In the genomic region with DNA sequence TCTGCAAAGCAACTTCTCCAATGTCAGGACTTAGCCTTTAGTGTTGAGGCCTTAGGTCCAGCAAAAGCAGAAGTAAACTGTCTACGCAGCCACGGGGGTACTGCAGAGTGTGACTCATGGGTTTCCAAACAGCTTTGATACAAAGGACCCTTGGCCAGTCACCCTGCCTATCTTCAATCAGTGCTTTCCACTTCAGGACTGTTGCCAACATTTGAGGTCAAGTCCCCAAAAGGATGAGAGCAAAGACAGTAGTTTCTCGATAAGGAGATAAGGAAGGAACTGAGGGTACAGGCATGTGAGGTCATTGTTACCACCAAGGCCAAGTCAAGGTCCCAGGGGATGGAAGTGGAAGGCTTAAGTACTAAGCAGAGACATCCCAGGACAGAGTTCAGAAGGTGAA, we compare ENCODE assay signal across 12 mouse cellular contexts. TPM values are rescaled to one million over a fixed set of nuclear protein-coding genes. Genes with fewer than 3 reads are reported as not detected.
A peak's percentile ranks its signal among the peaks of the same experiment; 100 is the strongest.
DNase-seq lines count a peak whose midpoint lies in the region; ATAC-seq and TF ChIP-seq lines count a peak whose summit lies in the region.
"Had no signal": no experiment of that assay in that cellular context is flagged by ENCODE, and none has a peak within 500 bp of the region (broad histone marks: within the 10 kb centered on the region; RNA-seq: fewer than 3 reads in every experiment).

No protein-coding gene starts in this region.

- no peak overlapping the region for H3K9ac ChIP-seq in heart, embryonic 12.5 days
- H3K9ac ChIP-seq: limb, embryonic 13.5 days had no signal

- H3K36me3 ChIP-seq in heart, embryonic 12.5 days = no peaks in the 10 kb centered on the region
- H3K36me3 ChIP-seq: limb, embryonic 13.5 days had no signal

- TF ChIP-seq CTCF in bone marrow macrophage, adult 2 months (IDR thresholded peaks at IDR 0.05; ENCODE audit: low read depth, low read length) = no peak

- no peak overlapping the region for H3K4me2 ChIP-seq in heart, embryonic 12.5 days
- H3K4me2 ChIP-seq: limb, embryonic 13.5 days had no signal

- H3K9me3 ChIP-seq in heart, embryonic 12.5 days (replicated peaks) = no peaks in the 10 kb centered on the region
- H3K9me3 ChIP-seq: limb, embryonic 13.5 days had no signal

- H3K4me3 ChIP-seq in heart, embryonic 12.5 days = no peak overlapping the region
- no peak overlapping the region for H3K4me3 ChIP-seq in bone marrow macrophage, adult 2 months (ENCODE audit: insufficient read depth, low read length)
- H3K4me3 ChIP-seq: limb, embryonic 13.5 days had no signal

- H3K27ac ChIP-seq in heart, embryonic 12.5 days (ENCODE audit: poor library complexity, severe bottlenecking) = no peak overlapping the region
- peak overlapping the region; percentile 61 for H3K27ac ChIP-seq in bone marrow macrophage, adult 2 months (ENCODE audit: insufficient read depth, low read depth, low read length)
- H3K27ac ChIP-seq: limb, embryonic 13.5 days had no signal

- peaks cover 6% of the 10 kb centered on the region; the same call in 1 of the 2 replicates for H3K27me3 ChIP-seq in heart, embryonic 12.5 days (replicated peaks)
- H3K27me3 ChIP-seq: limb, embryonic 13.5 days had no signal

- 48% methylated on average over 3 of the region's 3 CpGs for WGBS in heart, embryonic 12.5 days

- no peak for TF ChIP-seq POLR2A in bone marrow macrophage, adult 2 months (IDR thresholded peaks at IDR 0.05; ENCODE audit: borderline replicate concordance, low read depth, low read length)

- DNase-seq in heart, adult 18-20 months = peak; percentile 49 to 54
- DNase-seq in 416B (ENCODE audit: low read depth) = peak; percentile 88
- peak; percentile 71 for DNase-seq in lung, postnatal 36 days
- no peak for DNase-seq in right cerebral cortex, postnatal 36 days (ENCODE audit: low spot score in 2 of 2)
- no peak for DNase-seq in left cerebral cortex, adult 18-20 months (ENCODE audit: low spot score in 2 of 2)
- DNase-seq: embryo, embryonic 11 days; layer of hippocampus, adult 9-11 months; spleen, adult 18-20 months had no signal

- ATAC-seq in heart, embryonic 12.5 days (ENCODE audit: insufficient number of reproducible peaks, low FRiP score) = no peak
- ATAC-seq: hindbrain, embryonic 16.5 days had no signal

- 0 out of 2 replicates have a peak, but pooled peaks cover 2% of the 10 kb centered on the region for H3K4me1 ChIP-seq in heart, embryonic 12.5 days (replicated peaks)
- peaks cover 13% of the 10 kb centered on the region for H3K4me1 ChIP-seq in bone marrow macrophage, adult 2 months (ENCODE audit: control insufficient read depth, insufficient read depth, low read length)

RNA-seq across cellular contexts. Expression of a gene that starts 2.3 kb away (rescaled TPM):
- 1 to 10 TPM; 1.3 to 2.5 TPM for total RNA-seq in heart, adult 18-20 months (2021)
- 0.15 and 0.41 TPM in 2 replicates for polyA plus RNA-seq in heart, embryonic 12.5 days (2016; fragmentation: Nextera tagmentation; extraction: Ambion mirVana)
- polyA plus RNA-seq in bone marrow macrophage, adult 2 months (2012; ENCODE audit: insufficient read depth, insufficient read length, missing spikeins) = not detected in 2 replicates
- total RNA-seq in left cerebral cortex, adult 18-20 months (2021) = under 1 TPM; 0.26 to 0.45 TPM

RNA-seq across cellular contexts. Expression of a gene that starts 40.0 kb away (rescaled TPM):
- 1 to 10 TPM; 1.0 to 4.1 TPM for total RNA-seq in heart, adult 18-20 months (2021)
- 0.84 and 0.96 TPM in 2 replicates for polyA plus RNA-seq in heart, embryonic 12.5 days (2016; fragmentation: Nextera tagmentation; extraction: Ambion mirVana)
- polyA plus RNA-seq in bone marrow macrophage, adult 2 months (2012; ENCODE audit: insufficient read depth, insufficient read length, missing spikeins) = 66.3 and 69.9 TPM in 2 replicates
- 1 to 10 TPM; 1.6 to 1.7 TPM for total RNA-seq in left cerebral cortex, adult 18-20 months (2021)

Comparison
In these comparisons a context has a peak if more than half of its experiments do, and no peak if none do; other contexts are left out.
1. DNase-seq: peak in heart, adult 18-20 months (2 of 2), 416B (single experiment) and lung, postnatal 36 days (single experiment); none in right cerebral cortex, postnatal 36 days (0 of 2) and left cerebral cortex, adult 18-20 months (0 of 2).